9 mouse cellular contexts compared by ENCODE assay signal in the genomic region with DNA sequence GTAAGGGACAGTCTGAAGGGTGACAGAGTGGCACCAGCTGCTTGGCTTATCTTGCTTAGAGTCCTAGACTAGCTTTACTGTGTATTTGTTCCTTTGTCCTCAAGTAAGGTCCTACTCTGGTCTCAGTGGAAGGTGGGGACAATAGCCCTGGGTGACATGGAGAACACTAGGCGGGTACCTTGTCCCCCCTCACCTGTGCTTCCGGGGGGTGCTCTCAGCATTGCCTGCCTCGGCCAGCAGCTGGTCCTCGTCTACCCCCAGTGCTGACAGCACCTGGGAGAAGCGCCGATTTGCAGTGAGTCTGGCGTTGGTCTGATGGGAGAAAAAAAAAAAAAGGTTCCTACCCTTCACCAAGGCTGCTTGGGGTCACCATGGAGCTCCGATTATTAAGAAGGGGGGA. TPM values are rescaled to one million over a fixed set of nuclear protein-coding genes. Genes with fewer than 3 reads are reported as not detected.
DNase-seq lines count a peak whose midpoint lies in the region; ATAC-seq and TF ChIP-seq lines count a peak whose summit lies in the region.
"Had no signal": no experiment of that assay in that cellular context is flagged by ENCODE, and none has a peak within 500 bp of the region (broad histone marks: within the 10 kb centered on the region; RNA-seq: fewer than 3 reads in every experiment).

No protein-coding gene starts in this region.

- no peak for DNase-seq in forebrain, embryonic 10.5 days (ENCODE audit: extremely low spot score, low spot score)
- DNase-seq in forebrain, postnatal 0 days, result no peak
- no peak for DNase-seq in lung, postnatal 0 days (ENCODE audit: low spot score)
- no peak for DNase-seq in lung, postnatal 36 days
- no peak for DNase-seq in MN1 (ENCODE audit: low spot score)
- DNase-seq in embryo, embryonic 9.5 days (ENCODE audit: extremely low spot score), result no peak

- 91% methylated on average over 8 of the region's 8 CpGs for WGBS in forebrain, embryonic 10.5 days
- WGBS in forebrain, postnatal 0 days, result 88% methylated on average over 8 of the region's 8 CpGs
- WGBS in lung, postnatal 0 days, result 58% methylated on average over 8 of the region's 8 CpGs
- WGBS in intestine, postnatal 0 days, result 60% methylated on average over 8 of the region's 8 CpGs
- WGBS in stomach, embryonic 14.5 days, result 49% methylated on average over 8 of the region's 8 CpGs

- H3K9me3 ChIP-seq in forebrain, embryonic 10.5 days, result no peaks in the 10 kb centered on the region
- H3K9me3 ChIP-seq in forebrain, postnatal 0 days (ENCODE audit: low read length), result no peaks in the 10 kb centered on the region
- no peaks in the 10 kb centered on the region for H3K9me3 ChIP-seq in lung, postnatal 0 days (ENCODE audit: low read length)
- H3K9me3 ChIP-seq in intestine, postnatal 0 days (ENCODE audit: control insufficient read depth), result no peaks in the 10 kb centered on the region
- no peaks in the 10 kb centered on the region for H3K9me3 ChIP-seq in stomach, embryonic 14.5 days (ENCODE audit: control insufficient read depth, low read depth, low read length)

- no peak for TF ChIP-seq CTCF in forebrain, postnatal 0 days (IDR thresholded peaks at IDR 0.05; ENCODE audit: low read depth)
- no peak for TF ChIP-seq CTCF in lung, postnatal 0 days (IDR thresholded peaks at IDR 0.05)
- TF ChIP-seq CTCF in intestine, postnatal 0 days (IDR thresholded peaks at IDR 0.05; ENCODE audit: low read depth), result no peak

- H3K27me3 ChIP-seq in forebrain, embryonic 10.5 days (ENCODE audit: poor library complexity, severe bottlenecking), result no peaks in the 10 kb centered on the region
- H3K27me3 ChIP-seq in forebrain, postnatal 0 days (ENCODE audit: insufficient read depth, low read length), result no peaks in the 10 kb centered on the region
- H3K27me3 ChIP-seq in lung, postnatal 0 days (replicated peaks; ENCODE audit: insufficient read depth, low read length), result no peaks in the 10 kb centered on the region
- no peaks in the 10 kb centered on the region for H3K27me3 ChIP-seq in intestine, postnatal 0 days (replicated peaks; ENCODE audit: control insufficient read depth, insufficient read depth, low read length)
- H3K27me3 ChIP-seq in stomach, embryonic 14.5 days (ENCODE audit: control insufficient read depth, insufficient read depth, low read length), result no peaks in the 10 kb centered on the region

- peak overlapping the region; percentile 93; the same call in 1 of the 2 replicates for H3K27ac ChIP-seq in forebrain, embryonic 10.5 days
- H3K27ac ChIP-seq in forebrain, postnatal 0 days (ENCODE audit: low read depth, low read length), result no peak overlapping the region
- H3K27ac ChIP-seq in lung, postnatal 0 days (ENCODE audit: low read length), result peak overlapping the region; percentile 91
- 0 out of 2 replicates have a peak overlapping the region, but pooled peaks have one; percentile 83 for H3K27ac ChIP-seq in intestine, postnatal 0 days (ENCODE audit: low read depth, low read length)
- H3K27ac ChIP-seq in stomach, embryonic 14.5 days (ENCODE audit: low read length), result peak overlapping the region; percentile 52; the same call in 1 of the 2 replicates

- H3K4me3 ChIP-seq in forebrain, embryonic 10.5 days, result peak overlapping the region; percentile 100
- H3K4me3 ChIP-seq in forebrain, postnatal 0 days (ENCODE audit: low read depth, low read length), result no peak overlapping the region
- H3K4me3 ChIP-seq in lung, postnatal 0 days (ENCODE audit: low read depth, low read length), result no peak overlapping the region; the same call in 1 of the 2 replicates
- H3K4me3 ChIP-seq in intestine, postnatal 0 days (ENCODE audit: low read depth, low read length), result peak overlapping the region; percentile 93
- H3K4me3 ChIP-seq in stomach, embryonic 14.5 days (ENCODE audit: low read depth, low read length), result peak overlapping the region; percentile 95

- TF ChIP-seq EP300 in lung, postnatal 0 days (IDR thresholded peaks at IDR 0.05), result no peak

- no peak overlapping the region for H3K9ac ChIP-seq in forebrain, postnatal 0 days
- no peak overlapping the region for H3K9ac ChIP-seq in lung, postnatal 0 days (replicated peaks; ENCODE audit: low read depth)
- peak overlapping the region; percentile 55; the same call in 1 of the 2 replicates for H3K9ac ChIP-seq in intestine, postnatal 0 days (ENCODE audit: low read depth, low read length)
- H3K9ac ChIP-seq in stomach, embryonic 14.5 days (replicated peaks; ENCODE audit: low read depth, low read length), result peak overlapping the region; percentile 37; the same call in 1 of the 2 replicates

- H3K36me3 ChIP-seq in forebrain, embryonic 10.5 days (replicated peaks), result peaks cover 11% of the 10 kb centered on the region
- H3K36me3 ChIP-seq in forebrain, postnatal 0 days (ENCODE audit: insufficient read depth), result 0 out of 2 replicates have a peak, but pooled peaks cover 4% of the 10 kb centered on the region
- H3K36me3 ChIP-seq in lung, postnatal 0 days (ENCODE audit: insufficient read depth, low read length), result no peaks in the 10 kb centered on the region
- H3K36me3 ChIP-seq in intestine, postnatal 0 days (ENCODE audit: control insufficient read depth, insufficient read depth), result peaks cover 4% of the 10 kb centered on the region; the same call in 1 of the 2 replicates
- 0 out of 2 replicates have a peak, but pooled peaks cover 5% of the 10 kb centered on the region for H3K36me3 ChIP-seq in stomach, embryonic 14.5 days (ENCODE audit: control insufficient read depth, insufficient read depth, low read length)

- peaks cover 45% of the 10 kb centered on the region for H3K4me1 ChIP-seq in forebrain, embryonic 10.5 days
- peaks cover 19% of the 10 kb centered on the region for H3K4me1 ChIP-seq in forebrain, postnatal 0 days (ENCODE audit: insufficient read depth)
- H3K4me1 ChIP-seq in lung, postnatal 0 days (ENCODE audit: insufficient read depth, low read depth, low read length), result peaks cover 12% of the 10 kb centered on the region; the same call in 1 of the 2 replicates
- H3K4me1 ChIP-seq in intestine, postnatal 0 days (replicated peaks; ENCODE audit: control insufficient read depth, insufficient read depth, low read length), result peaks cover 8% of the 10 kb centered on the region
- H3K4me1 ChIP-seq in stomach, embryonic 14.5 days (ENCODE audit: control insufficient read depth, insufficient read depth, low read length), result peaks cover 19% of the 10 kb centered on the region

- no peak overlapping the region for H3K4me2 ChIP-seq in forebrain, postnatal 0 days (ENCODE audit: low read depth)
- peak overlapping the region; percentile 67 for H3K4me2 ChIP-seq in lung, postnatal 0 days (replicated peaks; ENCODE audit: low read depth, low read length)
- H3K4me2 ChIP-seq in intestine, postnatal 0 days (replicated peaks; ENCODE audit: low read depth), result peak overlapping the region; percentile 64
- H3K4me2 ChIP-seq in stomach, embryonic 14.5 days (replicated peaks; ENCODE audit: low read depth, low read length), result peak overlapping the region; percentile 86

- no peak for ATAC-seq in forebrain, postnatal 0 days
- ATAC-seq in lung, postnatal 0 days, result no peak
- ATAC-seq in intestine, postnatal 0 days, result no peak
- no peak for ATAC-seq in stomach, embryonic 14.5 days (ENCODE audit: insufficient number of reproducible peaks, insufficient read depth, low FRiP score, low read depth)

RNA-seq across cellular contexts. Expression of gene Sart1, which starts 1.9 kb away (rescaled TPM):
- 96.6 and 97.6 TPM in 2 replicates for polyA plus RNA-seq in forebrain, embryonic 10.5 days (2016; fragmentation: Nextera tagmentation; extraction: Ambion mirVana)
- 49.2 and 55.1 TPM in 2 replicates for total RNA-seq in forebrain, postnatal 0 days (2014; rRNA removed)
- 38.8 and 53.5 TPM in 2 replicates for polyA plus RNA-seq in forebrain, postnatal 0 days (2015; fragmentation: Nextera tagmentation; extraction: Ambion mirVana)
- 35.2 and 43.5 TPM in 2 replicates for polyA plus RNA-seq in lung, postnatal 0 days (2015; fragmentation: Nextera tagmentation; extraction: Ambion mirVana)
- polyA plus RNA-seq in intestine, postnatal 0 days (2015; fragmentation: Nextera tagmentation; extraction: Ambion mirVana), result 53.7 and 63.0 TPM in 2 replicates
- 56.3 and 65.0 TPM in 2 replicates for polyA plus RNA-seq in stomach, embryonic 14.5 days (2014; fragmentation: Nextera tagmentation; extraction: Ambion mirVana)

RNA-seq across cellular contexts. Expression of gene Tsga10ip, which starts 11.9 kb away (rescaled TPM):
- not detected in 2 replicates for polyA plus RNA-seq in forebrain, embryonic 10.5 days (2016; fragmentation: Nextera tagmentation; extraction: Ambion mirVana)
- total RNA-seq in forebrain, postnatal 0 days (2014; rRNA removed), result 0.43 TPM in 1 of 2 replicates, not detected in the other
- 0.08 and 0.13 TPM in 2 replicates for polyA plus RNA-seq in forebrain, postnatal 0 days (2015; fragmentation: Nextera tagmentation; extraction: Ambion mirVana)
- polyA plus RNA-seq in lung, postnatal 0 days (2015; fragmentation: Nextera tagmentation; extraction: Ambion mirVana), result 1.1 TPM in 2 replicates
- 0.27 and 0.59 TPM in 2 replicates for polyA plus RNA-seq in intestine, postnatal 0 days (2015; fragmentation: Nextera tagmentation; extraction: Ambion mirVana)
- polyA plus RNA-seq in stomach, embryonic 14.5 days (2014; fragmentation: Nextera tagmentation; extraction: Ambion mirVana), result 2.0 TPM in 1 of 2 replicates, not detected in the other
- total RNA-seq: adrenal gland, postnatal 14 days had no signal

RNA-seq across cellular contexts. Expression of gene Banf1, which starts 23.4 kb away (rescaled TPM):
- polyA plus RNA-seq in forebrain, embryonic 10.5 days (2016; fragmentation: Nextera tagmentation; extraction: Ambion mirVana), result 614 and 621 TPM in 2 replicates
- 72.5 and 93.5 TPM in 2 replicates for total RNA-seq in forebrain, postnatal 0 days (2014; rRNA removed)
- polyA plus RNA-seq in forebrain, postnatal 0 days (2015; fragmentation: Nextera tagmentation; extraction: Ambion mirVana), result 379 and 481 TPM in 2 replicates
- polyA plus RNA-seq in lung, postnatal 0 days (2015; fragmentation: Nextera tagmentation; extraction: Ambion mirVana), result 182 and 191 TPM in 2 replicates
- polyA plus RNA-seq in intestine, postnatal 0 days (2015; fragmentation: Nextera tagmentation; extraction: Ambion mirVana), result 309 and 329 TPM in 2 replicates
- polyA plus RNA-seq in stomach, embryonic 14.5 days (2014; fragmentation: Nextera tagmentation; extraction: Ambion mirVana), result 434 and 456 TPM in 2 replicates

RNA-seq across cellular contexts. Expression of gene Eif1ad, which starts 23.9 kb away (rescaled TPM):
- polyA plus RNA-seq in forebrain, embryonic 10.5 days (2016; fragmentation: Nextera tagmentation; extraction: Ambion mirVana), result 90.6 and 95.3 TPM in 2 replicates
- total RNA-seq in forebrain, postnatal 0 days (2014; rRNA removed), result 31.4 and 34.7 TPM in 2 replicates
- 38.4 and 45.3 TPM in 2 replicates for polyA plus RNA-seq in forebrain, postnatal 0 days (2015; fragmentation: Nextera tagmentation; extraction: Ambion mirVana)
- polyA plus RNA-seq in lung, postnatal 0 days (2015; fragmentation: Nextera tagmentation; extraction: Ambion mirVana), result 21.5 and 25.4 TPM in 2 replicates
- 81.2 and 88.1 TPM in 2 replicates for polyA plus RNA-seq in intestine, postnatal 0 days (2015; fragmentation: Nextera tagmentation; extraction: Ambion mirVana)
- polyA plus RNA-seq in stomach, embryonic 14.5 days (2014; fragmentation: Nextera tagmentation; extraction: Ambion mirVana), result 44.3 and 45.9 TPM in 2 replicates

RNA-seq across cellular contexts. Expression of gene Drap1, which starts 34.4 kb away (rescaled TPM):
- polyA plus RNA-seq in forebrain, embryonic 10.5 days (2016; fragmentation: Nextera tagmentation; extraction: Ambion mirVana), result 198 and 208 TPM in 2 replicates
- 171 and 202 TPM in 2 replicates for total RNA-seq in forebrain, postnatal 0 days (2014; rRNA removed)
- 353 and 391 TPM in 2 replicates for polyA plus RNA-seq in forebrain, postnatal 0 days (2015; fragmentation: Nextera tagmentation; extraction: Ambion mirVana)
- polyA plus RNA-seq in lung, postnatal 0 days (2015; fragmentation: Nextera tagmentation; extraction: Ambion mirVana), result 352 and 379 TPM in 2 replicates
- polyA plus RNA-seq in intestine, postnatal 0 days (2015; fragmentation: Nextera tagmentation; extraction: Ambion mirVana), result 136 and 137 TPM in 2 replicates
- polyA plus RNA-seq in stomach, embryonic 14.5 days (2014; fragmentation: Nextera tagmentation; extraction: Ambion mirVana), result 191 and 198 TPM in 2 replicates

Comparison
In these comparisons a context has a peak if more than half of its experiments do, and no peak if none do; other contexts are left out.
1. H3K4me3 ChIP-seq: peak in forebrain, embryonic 10.5 days (single experiment), intestine, postnatal 0 days (single experiment) and stomach, embryonic 14.5 days (single experiment); none in forebrain, postnatal 0 days (single experiment) and lung, postnatal 0 days (single experiment).
2. H3K9ac ChIP-seq: peak in intestine, postnatal 0 days (single experiment) and stomach, embryonic 14.5 days (single experiment); none in forebrain, postnatal 0 days (single experiment) and lung, postnatal 0 days (single experiment).